Mouse (Mus musculus) bone marrow macrophage, adult 2 months (primary cell): ENCODE measurements around the gene Asic2.

ENCODE experiments used
- CTCF ChIP-seq: IDR thresholded peaks from 2 replicates; pipeline ENCODE4 v1.5.1; 2012; ENCODE audit warnings: low read depth, mild to moderate bottlenecking, low read length, moderate library complexity
- POLR2A ChIP-seq: IDR thresholded peaks from 2 replicates; pipeline ENCODE4 v1.6.1; 2012; ENCODE audit warnings: mild to moderate bottlenecking, low read depth, low read length, borderline replicate concordance

GRCm38 (mm10) chr11:81189103-81189502 is 779.2 kb downstream of the Asic2 start:
- TF ChIP-seq CTCF (no peak), POLR2A (no peak)
